Mouse (Mus musculus): ENCODE data around the gene Cdk11b. TPM values are rescaled to one million over a fixed set of nuclear protein-coding genes. Genes with fewer than 3 reads are reported as not detected.

The Cdk11b gene
- polyA plus RNA-seq (2014; fragmentation: Nextera tagmentation; extraction: Ambion mirVana), result 46.7 and 54.1 TPM in 2 replicates

GRCm38 (mm10) chr4:155624338-155625291, at the start of gene Cdk11b:
Cdk11b (plus strand) TSS chr4:155624854.
- Histone ChIP-seq H3K9me3 (ENCODE audit: control insufficient read depth, low read length) (no peaks in the 10 kb centered on the region), H3K4me3 (ENCODE audit: low read depth, low read length) (peak within 1 kb of the TSS; percentile 76), H3K4me1 (ENCODE audit: control insufficient read depth, insufficient read depth, low read length) (peaks cover 10% of the 10 kb centered on the region; the same call in 1 of the 2 replicates), H3K27me3 (ENCODE audit: control insufficient read depth, insufficient read depth, low read length) (no peaks in the 10 kb centered on the region), H3K9ac (replicated peaks; ENCODE audit: low read depth, low read length) (peak within 1 kb of the TSS; percentile 69), H3K36me3 (ENCODE audit: control insufficient read depth, insufficient read depth, low read length) (peaks cover 26% of the 10 kb centered on the region; the same call in 1 of the 2 replicates), H3K4me2 (ENCODE audit: low read depth, low read length) (peak within 1 kb of the TSS; percentile 78), H3K27ac (ENCODE audit: low read depth, low read length) (peak within 1 kb of the TSS; percentile 95)
- under 1% methylated on average over 84 of the region's 84 CpGs for WGBS
- peak; percentile 100 for ATAC-seq (ENCODE audit: low read depth)

DNA sequence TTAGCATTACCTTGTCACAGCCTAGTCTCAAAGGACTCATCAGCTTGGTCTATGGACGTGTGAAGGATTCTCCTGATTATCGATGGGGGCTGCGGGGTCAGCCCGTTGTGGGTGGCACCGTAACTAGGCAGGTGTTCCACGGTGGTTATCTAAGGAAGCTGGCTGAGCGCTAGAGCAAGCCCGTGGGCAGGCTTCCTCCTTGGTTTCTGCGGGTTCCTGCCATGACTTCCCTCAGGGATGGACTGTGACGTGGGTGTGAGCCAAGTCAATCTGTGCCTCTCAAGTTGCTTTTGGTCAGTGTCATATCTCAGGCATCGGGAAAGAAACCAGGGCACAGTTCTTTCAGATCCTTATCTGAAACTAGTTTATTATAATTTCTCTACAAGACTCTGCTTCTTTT, 49.7 kb upstream of the Cdk11b start:
- Histone ChIP-seq H3K9ac (replicated peaks; ENCODE audit: low read depth, low read length) (no peak overlapping the region), H3K36me3 (ENCODE audit: control insufficient read depth, insufficient read depth, low read length) (peaks cover 16% of the 10 kb centered on the region), H3K27me3 (ENCODE audit: control insufficient read depth, insufficient read depth, low read length) (no peaks in the 10 kb centered on the region), H3K9me3 (ENCODE audit: control insufficient read depth, low read length) (no peaks in the 10 kb centered on the region), H3K4me2 (ENCODE audit: low read depth, low read length) (no peak overlapping the region), H3K4me3 (ENCODE audit: low read depth, low read length) (no peak overlapping the region), H3K27ac (ENCODE audit: low read depth, low read length) (no peak overlapping the region), H3K4me1 (ENCODE audit: control insufficient read depth, insufficient read depth, low read length) (no peaks in the 10 kb centered on the region)
- WGBS, result 91% methylated on average over 11 of the region's 11 CpGs
- ATAC-seq (ENCODE audit: low read depth), result no peak

DNA sequence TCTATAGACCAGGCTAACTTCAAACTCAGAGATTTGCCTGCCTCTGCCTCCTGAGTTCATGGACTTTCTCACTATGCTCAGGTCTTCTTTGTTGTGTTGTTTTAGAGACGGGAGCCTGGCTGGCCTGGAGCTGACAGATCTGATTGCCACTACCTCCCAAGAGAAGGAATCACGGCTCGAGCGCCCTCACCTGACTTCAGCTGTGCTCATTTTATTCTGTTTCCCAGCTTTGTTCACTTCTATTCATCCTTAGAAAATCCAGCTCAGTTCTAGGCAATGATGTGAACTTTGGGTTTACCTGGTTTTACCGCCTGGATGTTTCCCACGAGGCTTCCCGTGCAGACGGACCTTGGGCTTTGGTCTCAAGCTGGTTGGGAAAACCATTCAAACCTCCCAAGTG, 49.1 kb upstream of the Cdk11b start:
- no peak overlapping the region for H3K4me2 ChIP-seq (ENCODE audit: low read depth, low read length)
- H3K4me3 ChIP-seq (ENCODE audit: low read depth, low read length), result no peak overlapping the region
- H3K9me3 ChIP-seq (ENCODE audit: control insufficient read depth, low read length), result no peaks in the 10 kb centered on the region
- WGBS, result 87% methylated on average over 8 of the region's 8 CpGs
- no peak overlapping the region for H3K9ac ChIP-seq (replicated peaks; ENCODE audit: low read depth, low read length)
- ATAC-seq (ENCODE audit: low read depth), result no peak
- H3K4me1 ChIP-seq (ENCODE audit: control insufficient read depth, insufficient read depth, low read length), result no peaks in the 10 kb centered on the region
- H3K36me3 ChIP-seq (ENCODE audit: control insufficient read depth, insufficient read depth, low read length), result peaks cover 16% of the 10 kb centered on the region
- no peak overlapping the region for H3K27ac ChIP-seq (ENCODE audit: low read depth, low read length)
- H3K27me3 ChIP-seq (ENCODE audit: control insufficient read depth, insufficient read depth, low read length), result no peaks in the 10 kb centered on the region

GRCm38 (mm10) chr4:155577132-155577531, 47.5 kb upstream of the Cdk11b start:
- no peak overlapping the region for H3K4me2 ChIP-seq (ENCODE audit: low read depth, low read length)
- peaks cover 17% of the 10 kb centered on the region for H3K36me3 ChIP-seq (ENCODE audit: control insufficient read depth, insufficient read depth, low read length)
- no peak overlapping the region for H3K27ac ChIP-seq (ENCODE audit: low read depth, low read length)
- 92% methylated on average over 9 of the region's 9 CpGs for WGBS
- H3K9me3 ChIP-seq (ENCODE audit: control insufficient read depth, low read length), result no peaks in the 10 kb centered on the region
- H3K4me1 ChIP-seq (ENCODE audit: control insufficient read depth, insufficient read depth, low read length), result no peaks in the 10 kb centered on the region
- no peak for ATAC-seq (ENCODE audit: low read depth)
- H3K27me3 ChIP-seq (ENCODE audit: control insufficient read depth, insufficient read depth, low read length), result no peaks in the 10 kb centered on the region
- no peak overlapping the region for H3K9ac ChIP-seq (replicated peaks; ENCODE audit: low read depth, low read length)
- H3K4me3 ChIP-seq (ENCODE audit: low read depth, low read length), result no peak overlapping the region

GRCm38 (mm10) chr4:155577741-155578140, 46.9 kb upstream of the Cdk11b start:
- Histone ChIP-seq H3K9me3 (ENCODE audit: control insufficient read depth, low read length) (no peaks in the 10 kb centered on the region), H3K4me1 (ENCODE audit: control insufficient read depth, insufficient read depth, low read length) (no peaks in the 10 kb centered on the region), H3K4me2 (ENCODE audit: low read depth, low read length) (no peak overlapping the region), H3K9ac (replicated peaks; ENCODE audit: low read depth, low read length) (no peak overlapping the region), H3K36me3 (ENCODE audit: control insufficient read depth, insufficient read depth, low read length) (peaks cover 23% of the 10 kb centered on the region), H3K27me3 (ENCODE audit: control insufficient read depth, insufficient read depth, low read length) (no peaks in the 10 kb centered on the region), H3K27ac (ENCODE audit: low read depth, low read length) (no peak overlapping the region), H3K4me3 (ENCODE audit: low read depth, low read length) (no peak overlapping the region)
- WGBS, result 86% methylated on average over 5 of the region's 5 CpGs
- ATAC-seq (ENCODE audit: low read depth), result no peak

GRCm38 (mm10) chr4:155578336-155579125, 46.1 kb upstream of the Cdk11b start:
- Histone ChIP-seq H3K4me1 (ENCODE audit: control insufficient read depth, insufficient read depth, low read length) (no peaks in the 10 kb centered on the region), H3K4me3 (ENCODE audit: low read depth, low read length) (no peak overlapping the region), H3K9me3 (ENCODE audit: control insufficient read depth, low read length) (no peaks in the 10 kb centered on the region), H3K27ac (ENCODE audit: low read depth, low read length) (no peak overlapping the region), H3K4me2 (ENCODE audit: low read depth, low read length) (no peak overlapping the region), H3K27me3 (ENCODE audit: control insufficient read depth, insufficient read depth, low read length) (no peaks in the 10 kb centered on the region), H3K36me3 (ENCODE audit: control insufficient read depth, insufficient read depth, low read length) (peaks cover 29% of the 10 kb centered on the region), H3K9ac (replicated peaks; ENCODE audit: low read depth, low read length) (no peak overlapping the region)
- ATAC-seq (ENCODE audit: low read depth), result no peak
- WGBS, result 86% methylated on average over 7 of the region's 7 CpGs

GRCm38 (mm10) chr4:155580420-155580819, 44.2 kb upstream of the Cdk11b start:
- 23% methylated on average over 1 of the region's 1 CpGs for WGBS

DNA sequence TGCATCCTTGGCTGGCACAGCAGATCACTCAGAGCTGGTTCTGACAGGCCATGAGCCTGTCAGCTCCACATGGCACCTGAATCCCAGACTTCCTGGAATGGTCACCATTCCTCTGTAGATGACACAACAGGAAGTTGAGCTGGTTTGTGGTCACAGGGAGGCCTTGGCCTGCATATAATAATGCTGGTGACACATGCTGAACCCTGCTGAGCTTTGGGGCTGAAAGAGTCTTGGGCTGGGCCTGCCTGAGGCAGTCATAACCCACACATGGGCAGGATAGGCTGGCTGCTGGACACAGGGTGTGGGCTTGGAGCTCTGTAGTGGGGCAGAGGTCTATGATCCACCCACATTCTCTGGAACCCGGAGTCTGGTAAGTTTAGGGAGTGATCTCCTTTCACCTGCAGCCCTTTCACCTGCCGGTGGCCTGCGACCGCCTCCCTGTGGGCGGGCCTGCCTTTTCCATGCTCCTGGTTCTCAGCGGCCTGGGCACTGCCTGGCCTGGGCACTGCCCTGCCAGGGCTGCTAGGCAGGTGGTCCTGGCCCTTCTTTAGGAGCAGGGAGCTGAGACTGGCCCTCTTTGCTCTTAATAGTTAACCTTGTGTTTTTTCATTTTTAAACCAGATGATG, 42.3 kb upstream of the Cdk11b start:
- no peaks in the 10 kb centered on the region for H3K4me1 ChIP-seq (ENCODE audit: control insufficient read depth, insufficient read depth, low read length)
- no peak for ATAC-seq (ENCODE audit: low read depth)
- peaks cover 58% of the 10 kb centered on the region for H3K36me3 ChIP-seq (ENCODE audit: control insufficient read depth, insufficient read depth, low read length)
- no peak overlapping the region for H3K9ac ChIP-seq (replicated peaks; ENCODE audit: low read depth, low read length)
- H3K9me3 ChIP-seq (ENCODE audit: control insufficient read depth, low read length), result no peaks in the 10 kb centered on the region
- H3K27me3 ChIP-seq (ENCODE audit: control insufficient read depth, insufficient read depth, low read length), result no peaks in the 10 kb centered on the region
- no peak overlapping the region for H3K4me3 ChIP-seq (ENCODE audit: low read depth, low read length)
- H3K27ac ChIP-seq (ENCODE audit: low read depth, low read length), result no peak overlapping the region
- no peak overlapping the region for H3K4me2 ChIP-seq (ENCODE audit: low read depth, low read length)
- WGBS, result 93% methylated on average over 6 of the region's 6 CpGs

More at GRCm38 (mm10) chr4:155580420-155580819, 44.2 kb upstream of the Cdk11b start:
- Histone ChIP-seq H3K27me3 (ENCODE audit: control insufficient read depth, insufficient read depth, low read length) (no peaks in the 10 kb centered on the region), H3K4me2 (ENCODE audit: low read depth, low read length) (no peak overlapping the region), H3K9me3 (ENCODE audit: control insufficient read depth, low read length) (no peaks in the 10 kb centered on the region), H3K27ac (ENCODE audit: low read depth, low read length) (no peak overlapping the region), H3K36me3 (ENCODE audit: control insufficient read depth, insufficient read depth, low read length) (peaks cover 48% of the 10 kb centered on the region), H3K4me3 (ENCODE audit: low read depth, low read length) (no peak overlapping the region), H3K4me1 (ENCODE audit: control insufficient read depth, insufficient read depth, low read length) (no peaks in the 10 kb centered on the region), H3K9ac (replicated peaks; ENCODE audit: low read depth, low read length) (no peak overlapping the region)
- ATAC-seq (ENCODE audit: low read depth), result no peak
